Mouse (Mus musculus): Measurements from ENCODE around the gene Psmd12.

DNA sequence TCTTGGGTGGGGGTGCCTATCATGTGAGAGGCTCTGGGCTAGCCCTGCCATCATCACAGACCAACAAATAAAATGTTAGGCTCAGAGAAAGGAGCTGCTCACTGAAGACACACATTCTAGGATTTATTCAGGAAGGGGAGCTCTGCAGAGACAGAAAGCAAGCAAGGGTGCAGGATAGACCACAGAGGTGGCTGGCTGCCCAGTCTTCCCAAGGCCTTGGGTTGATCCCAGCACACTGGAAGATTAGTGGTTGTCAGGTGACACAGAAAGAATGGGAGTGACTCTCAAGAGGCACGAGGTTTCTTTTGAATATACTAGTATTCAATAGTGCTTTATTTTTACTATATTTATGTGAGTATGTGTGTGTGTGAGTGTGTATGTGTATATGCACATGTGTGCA lies 41.9 kb downstream of the Psmd12 start:
- TF ChIP-seq CTCF (IDR thresholded peaks at IDR 0.05; ENCODE audit: low read depth), result no peak
- no peak for TF ChIP-seq EP300 (IDR thresholded peaks at IDR 0.05; ENCODE audit: low read depth)
